Mouse (Mus musculus): ENCODE results near the gene Myog.

DNA sequence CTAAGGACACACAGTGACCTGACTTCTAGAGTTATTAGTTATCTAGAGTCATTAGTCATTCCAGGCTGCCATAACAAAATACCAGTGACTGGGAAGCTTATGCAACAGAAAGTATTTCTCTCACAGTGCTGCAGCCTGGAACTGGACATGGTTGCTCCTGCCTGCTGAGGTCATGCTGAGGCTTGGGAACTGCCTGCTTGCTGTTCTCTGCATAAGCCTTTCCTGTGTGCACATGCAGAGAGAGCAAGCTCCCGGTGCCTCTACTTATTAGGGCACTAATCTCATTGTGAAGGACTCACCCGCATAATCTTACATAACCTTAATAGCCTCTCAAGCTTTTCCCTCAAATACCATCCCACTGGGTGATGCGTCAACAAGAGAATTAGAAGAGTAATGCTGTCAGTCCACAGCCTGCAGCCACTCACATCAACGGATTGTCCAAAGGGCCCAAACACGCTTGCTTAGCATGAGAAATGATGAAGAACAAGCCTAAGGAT, 17.0 kb upstream of the Myog start:
- no peak for TF ChIP-seq CTCF (IDR thresholded peaks at IDR 0.05; ENCODE audit: low read depth, low read length)
- no peak for TF ChIP-seq POLR2A (IDR thresholded peaks at IDR 0.05; ENCODE audit: borderline replicate concordance, low read depth, low read length)

Measured in bone marrow macrophage, adult 2 months (primary cell).